Mouse (Mus musculus): ENCODE results near the gene Dnah11.

Dnah11 gene

GRCm38 (mm10) chr12:118198386-118199093, at the start of gene Dnah11:
Gene Dnah11 (minus strand): TSS chr12:118199043.
- DNase-seq: peak; percentile 75

GRCm38 (mm10) chr12:118221182-118221581, 22.3 kb upstream of the Dnah11 start:
- no peak for DNase-seq

GRCm38 (mm10) chr12:118220062-118220461, 21.2 kb upstream of the Dnah11 start:
- no peak for DNase-seq

- no peak for DNase-seq
These were observed 13.3 kb upstream of the Dnah11 start for GRCm38 (mm10) chr12:118212163-118212562.

GRCm38 (mm10) chr12:118196583-118196982, 2.3 kb downstream of the Dnah11 start:
- DNase-seq: no peak

- no peak for DNase-seq
These were observed 9.3 kb downstream of the Dnah11 start for GRCm38 (mm10) chr12:118189535-118189934.

- no peak for DNase-seq
These were observed 11.2 kb downstream of the Dnah11 start for GRCm38 (mm10) chr12:118187663-118188062.

GRCm38 (mm10) chr12:118186881-118187489, 11.9 kb downstream of the Dnah11 start:
- no peak for DNase-seq

- DNase-seq: no peak
These were observed 12.5 kb downstream of the Dnah11 start for GRCm38 (mm10) chr12:118186120-118186880.

GRCm38 (mm10) chr12:118184731-118185130, 14.1 kb downstream of the Dnah11 start:
- no peak for DNase-seq

GRCm38 (mm10) chr12:118177756-118178155, 21.1 kb downstream of the Dnah11 start:
- DNase-seq: no peak

GRCm38 (mm10) chr12:118164785-118165184, 34.1 kb downstream of the Dnah11 start:
- DNase-seq: no peak

GRCm38 (mm10) chr12:118156986-118157385, 41.9 kb downstream of the Dnah11 start:
- no peak for DNase-seq

- no peak for DNase-seq
These were observed 51.3 kb downstream of the Dnah11 start for GRCm38 (mm10) chr12:118147521-118148033.

- no peak for DNase-seq
These were observed 70.7 kb downstream of the Dnah11 start for GRCm38 (mm10) chr12:118128116-118128515.

- DNase-seq: no peak
These were observed 79.2 kb downstream of the Dnah11 start for GRCm38 (mm10) chr12:118119668-118120067.

GRCm38 (mm10) chr12:118112599-118112998, 86.2 kb downstream of the Dnah11 start:
- no peak for DNase-seq

- no peak for DNase-seq
These were observed 86.9 kb downstream of the Dnah11 start for GRCm38 (mm10) chr12:118111896-118112295.

GRCm38 (mm10) chr12:118107719-118108118, 91.1 kb downstream of the Dnah11 start:
- no peak for DNase-seq

- DNase-seq: no peak
These were observed 94.3 kb downstream of the Dnah11 start for GRCm38 (mm10) chr12:118104520-118104919.

- DNase-seq: no peak
These were observed 99.1 kb downstream of the Dnah11 start for GRCm38 (mm10) chr12:118099694-118100093.

- DNase-seq: no peak
These were observed 100.6 kb downstream of the Dnah11 start for GRCm38 (mm10) chr12:118098257-118098656.

GRCm38 (mm10) chr12:118094946-118095345, 103.9 kb downstream of the Dnah11 start:
- no peak for DNase-seq

GRCm38 (mm10) chr12:118085291-118085690, 113.6 kb downstream of the Dnah11 start:
- DNase-seq: no peak

Measured in thymus, postnatal 4 days (tissue).